Mouse (Mus musculus) layer of hippocampus, postnatal 14 days (tissue): ENCODE measurements around the gene Slc25a29. TPM values are rescaled to one million over a fixed set of nuclear protein-coding genes. Genes with fewer than 3 reads are reported as not detected.

Experiments
- DNase-seq, 2 experiments: peaks; one replicate each; pipeline ENCODE4 v3.0.0; 2021 to 2022; ENCODE audit warnings: low spot score in 2 of 2, mixed read lengths in 1 of 2
- microRNA-seq, 2 experiments: library from miRNA; unstranded; fragments of <30 nt; microRNA quantifications; one replicate each; pipeline ENCODE4 v1.2.0; 2021
- total RNA-seq, 2 experiments: library from RNA; stranded (reverse); gene quantifications; 2 replicates each; pipeline ENCODE4 v1.2.3; 2021

The Slc25a29 gene
- total RNA-seq, 2 experiments from 2014 or later = 17.2 to 20.1 TPM

GRCm38 (mm10) chr12:108808465-108808864 lies 27.2 kb downstream of the Slc25a29 start:
- no peak for DNase-seq

- DNase-seq = no peak
Measured at GRCm38 (mm10) chr12:108804388-108804787, 31.3 kb downstream of the Slc25a29 start.

- no peak for DNase-seq
Measured at GRCm38 (mm10) chr12:108801613-108802012, 34.1 kb downstream of the Slc25a29 start.

GRCm38 (mm10) chr12:108794979-108795537 lies 40.6 kb downstream of the Slc25a29 start:
- no peak for DNase-seq

- peak; percentile 66 to 72 for DNase-seq
Measured at GRCm38 (mm10) chr12:108794078-108794711, 41.5 kb downstream of the Slc25a29 start.

GRCm38 (mm10) chr12:108793453-108793941 lies 42.2 kb downstream of the Slc25a29 start:
- peak; percentile 27 to 36 for DNase-seq

GRCm38 (mm10) chr12:108792546-108793452 lies 42.9 kb downstream of the Slc25a29 start, which contains the start of gene Yy1:
TSS of gene Yy1 (plus strand) at chr12:108792973.
- peak; percentile 96 to 98 for DNase-seq

GRCm38 (mm10) chr12:108792152-108792545 lies 43.5 kb downstream of the Slc25a29 start:
- peak; percentile 75 to 83 for DNase-seq

- no peak for DNase-seq
Measured at GRCm38 (mm10) chr12:108787329-108787728, 48.4 kb downstream of the Slc25a29 start.

GRCm38 (mm10) chr12:108785161-108785560 lies 50.5 kb downstream of the Slc25a29 start:
- no peak for DNase-seq

- no peak for DNase-seq
Measured at GRCm38 (mm10) chr12:108780108-108780877, 55.4 kb downstream of the Slc25a29 start.

Small RNAs within 50 kb of the gene (microRNA-seq; reads per million reads assigned to microRNA genes)
- 94.3 to 113 reads per million in 2 experiments for gene Mir345

Other genes starting within 250 kb of the Slc25a29 start
- gene Degs2, start 133.6 kb downstream of the Slc25a29 start, total RNA-seq = 1 to 10 TPM; 1.2 to 1.5 TPM
- gene Yy1, start 42.9 kb downstream of the Slc25a29 start, total RNA-seq = 10 to 100 TPM; 45.2 to 53.7 TPM
- 10 to 100 TPM; 10.2 to 11.5 TPM for gene Slc25a47, start 163 bp upstream of the Slc25a29 start, total RNA-seq
- gene Wdr25, start 57.7 kb upstream of the Slc25a29 start, total RNA-seq = 10 to 100 TPM in 1 of 2 experiments, 1 to 10 TPM in 1; 6.3 to 10.1 TPM
- gene Wars, start 58.3 kb upstream of the Slc25a29 start, total RNA-seq = 10 to 100 TPM; 83.7 to 85.6 TPM
- 100 to 1,000 TPM; 157 to 159 TPM for gene Begain, start 232.3 kb upstream of the Slc25a29 start, total RNA-seq